Mouse (Mus musculus) olfactory bulb, adult 2 months (tissue): ENCODE measurements at regions not wholly inside any gene's neighbourhood (a gene's known extent, or its start where the extent isn't known, plus 50 kb on each side); places are given as distances from the start of the nearest gene placed in this dataset.

ENCODE experiments used
- H3K27ac ChIP-seq: fragments of 200-500 bp; 2 replicates; pipeline ENCODE4 v1.5.1; 2012; ENCODE audit warnings: low read depth, low read length; ENCODE audit not compliant: insufficient read depth
- H3K4me1 ChIP-seq: fragments of 200-500 bp; 2 replicates; pipeline ENCODE4 v1.6.1; 2012; ENCODE audit warnings: low read length; ENCODE audit not compliant: control insufficient read depth, insufficient read depth
- H3K4me3 ChIP-seq: fragments of 200-500 bp; 2 replicates; pipeline ENCODE4 v1.5.1; 2012; ENCODE audit warnings: mild to moderate bottlenecking, low read depth, low read length, moderate library complexity; ENCODE audit not compliant: insufficient read depth
- CTCF ChIP-seq: fragments of 200-500 bp; IDR thresholded peaks from 2 replicates; pipeline ENCODE4 v1.5.1; 2012; ENCODE audit warnings: low read depth, mild to moderate bottlenecking, low read length, moderate library complexity; ENCODE audit not compliant: insufficient read depth
- POLR2A ChIP-seq: fragments of 200-500 bp; IDR thresholded peaks from 2 replicates; pipeline ENCODE4 v1.6.1; 2012; ENCODE audit warnings: mild to moderate bottlenecking, low read depth, low read length, moderate library complexity; ENCODE audit not compliant: insufficient read depth
- WGBS: fragments of 180-500 bp; shearing (Covaris S2); methylation state at CpG from one replicate; pipeline ENCODE4 v1.1.7; 2018; 5-methylcytosine and 5-hydroxymethylcytosine counted together

- WGBS, result 92% methylated on average over 4 of the region's 4 CpGs
- no peak overlapping the region for H3K27ac ChIP-seq
Measured at GRCm38 (mm10) chr3:120934401-120934800, 237.1 kb downstream of the Rwdd3 start.

DNA sequence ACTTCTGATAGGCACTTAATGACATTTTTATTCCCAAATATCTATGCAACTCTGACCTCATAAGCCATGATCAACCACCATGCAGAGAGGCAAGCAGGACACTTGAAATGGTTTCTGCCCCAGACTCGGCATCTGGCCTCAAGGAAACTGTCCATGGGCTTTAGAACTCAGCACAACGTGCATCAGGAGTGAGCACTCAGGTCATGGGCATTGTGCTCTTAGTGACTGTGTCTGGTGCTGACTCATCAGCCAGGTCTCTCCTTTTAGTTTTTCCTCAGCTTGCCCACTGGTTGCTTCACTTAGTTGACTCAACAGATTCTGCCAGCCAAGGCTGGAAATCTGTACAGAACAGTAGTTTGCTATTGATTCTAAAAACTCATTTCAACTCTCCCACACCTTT, 251.1 kb downstream of the Rwdd3 start:
- no peak for TF ChIP-seq POLR2A
- TF ChIP-seq CTCF, result no peak
- Histone ChIP-seq H3K27ac (no peak overlapping the region), H3K4me3 (no peak overlapping the region), H3K4me1 (no peaks in the 10 kb centered on the region)
- WGBS, result 87% methylated on average over 2 of the region's 2 CpGs

More at GRCm38 (mm10) chr3:120934401-120934800, 237.1 kb downstream of the Rwdd3 start:
- no peak overlapping the region for H3K4me3 ChIP-seq
- TF ChIP-seq POLR2A (no peak), CTCF (no peak)
- no peaks in the 10 kb centered on the region for H3K4me1 ChIP-seq

DNA sequence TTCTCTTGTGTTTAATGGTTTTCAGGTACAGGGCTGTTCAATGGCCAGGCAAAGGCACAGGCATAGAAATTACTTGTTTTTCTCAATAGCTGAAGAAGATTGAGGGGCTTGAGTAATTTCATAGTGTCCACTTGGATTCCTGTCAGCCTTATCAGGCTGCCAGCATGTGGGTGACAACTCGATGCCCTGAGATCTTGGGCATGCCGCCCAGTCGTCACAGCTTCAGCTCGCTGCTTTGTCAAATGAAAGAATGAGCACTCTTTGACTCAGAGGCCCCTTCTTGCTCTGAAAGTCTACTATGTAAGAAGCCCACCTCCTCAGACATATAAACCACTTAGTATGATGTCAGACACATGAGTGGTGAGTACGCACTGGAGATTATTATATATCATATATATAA, 272.6 kb downstream of the Rwdd3 start:
- 63% methylated on average over 5 of the region's 5 CpGs for WGBS
- H3K4me3 ChIP-seq, result no peak overlapping the region

DNA sequence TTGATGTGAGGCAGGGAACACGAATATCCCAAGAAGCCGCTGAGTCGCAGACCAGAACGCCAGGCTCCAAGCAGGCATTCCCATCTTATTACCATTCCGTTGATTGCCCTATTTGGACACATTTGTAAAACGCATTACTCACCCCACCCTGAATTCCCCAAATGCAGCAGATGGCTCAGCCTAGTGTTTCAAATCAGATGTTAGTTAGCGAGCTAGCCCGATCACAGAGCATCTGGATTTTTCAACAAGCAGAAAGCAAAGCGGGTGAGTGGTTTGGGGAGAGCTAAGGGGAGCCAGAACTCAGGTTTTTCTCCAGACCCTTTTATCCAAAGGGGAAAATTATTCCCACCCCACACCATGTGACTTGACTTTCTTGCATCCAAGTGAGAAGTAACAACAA, 273.2 kb downstream of the Rwdd3 start:
- TF ChIP-seq POLR2A, result no peak
- no peak for TF ChIP-seq CTCF
- Histone ChIP-seq H3K27ac (no peak overlapping the region), H3K4me1 (peaks cover 2% of the 10 kb centered on the region; the same call in 1 of the 2 replicates), H3K4me3 (no peak overlapping the region)
- 39% methylated on average over 9 of the region's 9 CpGs for WGBS

More for the DNA sequence above, 272.6 kb downstream of the Rwdd3 start:
- peaks cover 2% of the 10 kb centered on the region; the same call in 1 of the 2 replicates for H3K4me1 ChIP-seq
- TF ChIP-seq POLR2A (no peak), CTCF (no peak)
- H3K27ac ChIP-seq, result no peak overlapping the region

GRCm38 (mm10) chr3:120897758-120898157, 273.7 kb downstream of the Rwdd3 start:
- TF ChIP-seq POLR2A, result no peak
- no peak for TF ChIP-seq CTCF
- 83% methylated on average over 9 of the region's 9 CpGs for WGBS
- H3K4me3 ChIP-seq, result no peak overlapping the region
- H3K4me1 ChIP-seq, result peaks cover 2% of the 10 kb centered on the region; the same call in 1 of the 2 replicates
- no peak overlapping the region for H3K27ac ChIP-seq

DNA sequence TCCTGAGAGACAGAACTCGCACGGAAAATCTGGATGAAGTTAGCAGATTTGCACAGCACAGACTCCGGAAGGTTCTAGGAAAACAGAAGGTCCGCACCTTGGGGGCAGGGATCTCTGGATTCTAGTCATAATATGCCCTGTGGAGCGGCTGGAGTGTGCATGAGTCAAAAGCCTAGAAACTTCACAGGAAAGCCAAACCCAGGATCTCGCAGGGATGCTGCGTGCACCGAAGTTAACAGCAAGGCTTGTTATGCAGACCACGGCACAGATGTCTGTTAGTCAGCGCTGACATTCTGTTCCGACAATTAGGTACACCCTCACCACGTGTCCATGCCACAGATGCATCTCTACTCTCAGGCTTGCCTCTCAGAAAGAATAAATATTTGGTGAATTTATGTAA, 274.3 kb downstream of the Rwdd3 start:
- TF ChIP-seq CTCF (no peak), POLR2A (no peak)
- H3K4me3 ChIP-seq, result no peak overlapping the region
- H3K27ac ChIP-seq, result no peak overlapping the region
- peaks cover 2% of the 10 kb centered on the region; the same call in 1 of the 2 replicates for H3K4me1 ChIP-seq
- 82% methylated on average over 12 of the region's 12 CpGs for WGBS

- H3K4me1 ChIP-seq, result peaks cover 3% of the 10 kb centered on the region
- TF ChIP-seq POLR2A, result no peak
- no peak overlapping the region for H3K4me3 ChIP-seq
- WGBS, result 51% methylated on average over 20 of the region's 20 CpGs
- H3K27ac ChIP-seq, result no peak overlapping the region
Measured at GRCm38 (mm10) chr3:120886063-120886841, 285.2 kb downstream of the Rwdd3 start.

DNA sequence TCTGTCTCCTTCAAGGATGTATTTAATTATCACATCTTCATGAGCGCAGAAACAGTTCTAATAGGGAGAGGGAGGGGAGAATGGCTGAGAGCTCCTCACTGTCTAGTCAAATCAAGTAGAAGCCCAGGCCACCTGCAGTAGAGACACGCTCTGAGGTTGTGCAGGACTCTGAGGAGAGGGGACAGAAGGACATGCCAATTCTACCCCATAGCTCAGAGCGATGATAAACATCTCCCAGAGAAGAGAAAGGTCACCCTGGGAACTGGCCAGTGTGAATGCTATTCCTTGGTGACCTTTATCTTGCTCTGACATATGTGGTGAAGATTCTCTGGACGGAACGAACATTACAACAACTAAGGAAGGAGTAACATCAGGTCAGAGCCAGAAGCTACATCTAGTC, 286.1 kb downstream of the Rwdd3 start:
- Histone ChIP-seq H3K4me1 (peaks cover 3% of the 10 kb centered on the region), H3K4me3 (no peak overlapping the region), H3K27ac (no peak overlapping the region)
- TF ChIP-seq POLR2A (no peak), CTCF (no peak)
- 91% methylated on average over 5 of the region's 5 CpGs for WGBS

GRCm38 (mm10) chr3:120884189-120884588, 287.3 kb downstream of the Rwdd3 start:
- Histone ChIP-seq H3K4me1 (peaks cover 3% of the 10 kb centered on the region), H3K27ac (no peak overlapping the region), H3K4me3 (no peak overlapping the region)
- TF ChIP-seq CTCF (no peak), POLR2A (no peak)
- WGBS, result 72% methylated on average over 10 of the region's 10 CpGs

DNA sequence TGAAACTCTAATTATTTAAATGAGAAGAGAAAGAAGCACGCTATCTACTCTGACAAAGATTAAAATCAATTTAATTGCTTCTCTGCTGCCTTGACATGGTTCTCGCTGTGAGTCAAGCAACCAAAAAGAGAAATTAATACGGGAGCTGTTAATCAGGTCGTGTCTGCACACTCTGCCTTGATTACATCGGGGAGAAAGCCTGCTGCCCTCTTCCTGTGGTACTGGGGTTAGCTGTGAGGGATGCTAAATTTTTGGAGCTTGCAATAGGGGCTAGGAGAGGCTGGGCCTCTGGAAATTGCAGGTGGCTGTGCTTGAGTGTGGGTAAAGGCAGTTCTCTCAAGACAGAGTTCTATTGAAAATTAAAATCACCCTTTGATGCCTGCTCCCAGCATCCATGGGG, 287.8 kb downstream of the Rwdd3 start:
- WGBS, result 30% methylated on average over 5 of the region's 5 CpGs
- H3K27ac ChIP-seq, result no peak overlapping the region
- H3K4me1 ChIP-seq, result peaks cover 3% of the 10 kb centered on the region
- no peak overlapping the region for H3K4me3 ChIP-seq
- TF ChIP-seq CTCF (no peak), POLR2A (no peak)
